Mouse (Mus musculus) CD4-positive, CD25-positive, alpha-beta regulatory T cell, adult 4 months (primary cell): ENCODE measurements around the gene Tax1bp1. TPM values are rescaled to one million over a fixed set of nuclear protein-coding genes. Genes with fewer than 3 reads are reported as not detected.

Experiments
- ATAC-seq: one replicate; pipeline ENCODE4 v1.8.0; 2017
- polyA plus RNA-seq, 2 experiments: library from polyadenylated mRNA; unstranded; fragments of 100-300 nt; shearing (Covaris generic); gene quantifications; one replicate each; pipeline ENCODE4 v1.2.1; 2017

Gene Tax1bp1
- polyA plus RNA-seq, 2 experiments from 2014 or later = 217 to 262 TPM

- no peak for ATAC-seq
Measured at GRCm38 (mm10) chr6:52707815-52708214, 5.7 kb upstream of the Tax1bp1 start.

GRCm38 (mm10) chr6:52712563-52712962, 966 bp upstream of the Tax1bp1 start:
- no peak for ATAC-seq

DNA sequence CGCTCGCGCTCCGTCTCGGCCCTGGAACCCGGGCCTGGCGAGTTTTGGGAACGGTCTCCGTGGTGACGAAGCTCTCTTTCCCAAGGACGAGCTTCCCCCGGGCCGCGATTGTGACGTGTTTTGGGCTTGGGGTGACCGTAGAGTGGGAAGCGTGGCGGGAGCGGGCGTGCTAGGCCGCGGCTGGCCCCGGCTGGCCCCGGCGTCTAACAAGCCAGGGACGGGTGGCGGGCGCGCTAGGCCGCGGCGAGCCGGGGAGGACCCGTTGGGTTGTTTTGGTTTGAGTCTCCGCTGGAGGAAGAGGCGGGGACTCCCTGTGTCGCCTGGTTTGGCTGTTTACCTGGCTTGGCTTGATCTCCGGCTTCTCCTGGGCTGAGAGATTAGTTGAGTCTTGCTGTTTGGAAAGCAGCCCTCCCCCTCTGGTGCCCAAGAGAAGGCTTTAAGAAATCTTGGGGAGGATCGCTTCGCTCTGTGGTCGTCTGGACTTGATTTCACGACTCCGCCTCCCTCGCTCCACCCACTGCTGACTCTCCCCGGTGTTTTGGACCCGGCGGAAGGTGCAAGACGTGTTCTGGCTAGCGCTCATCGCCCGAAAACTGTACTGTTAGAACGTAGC, 474 bp downstream of the Tax1bp1 start:
- ATAC-seq = peak; percentile 76

DNA sequence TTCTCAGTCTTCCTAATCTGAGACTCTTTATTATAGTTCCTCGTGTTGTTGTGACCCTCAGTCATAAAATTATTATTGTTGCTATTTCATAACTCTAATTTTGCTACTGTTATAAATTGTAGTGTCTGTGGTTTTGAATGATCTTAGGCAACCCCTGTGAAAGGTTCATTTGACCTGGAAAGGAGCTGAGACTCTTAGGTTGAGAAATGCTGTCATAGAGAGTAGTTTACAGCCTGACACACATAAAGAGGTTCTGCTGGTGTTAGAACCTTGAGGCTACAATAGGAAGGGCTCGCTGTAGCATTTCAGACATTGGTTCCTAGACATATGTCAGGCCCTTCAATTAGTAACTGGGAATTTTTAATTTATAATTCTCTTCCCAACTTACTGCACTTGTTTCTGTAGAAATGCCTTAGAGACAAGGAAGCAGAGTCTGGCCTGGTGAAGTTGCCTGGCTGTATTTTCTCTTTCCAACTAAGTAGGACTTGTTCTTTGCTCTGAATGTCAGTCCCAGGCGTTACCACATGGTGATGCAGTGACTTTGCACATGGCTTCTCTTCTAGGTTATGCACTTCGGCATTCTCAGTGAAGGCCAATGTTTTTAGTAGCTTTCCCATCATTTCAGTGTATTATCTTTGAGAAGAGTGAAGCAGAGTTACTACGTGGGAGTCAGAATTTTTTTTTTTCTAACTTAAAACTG, 4.1 kb downstream of the Tax1bp1 start:
- no peak for ATAC-seq

GRCm38 (mm10) chr6:52724805-52725439, 11.4 kb downstream of the Tax1bp1 start:
- ATAC-seq = peak; percentile 91

GRCm38 (mm10) chr6:52730338-52730737, 16.8 kb downstream of the Tax1bp1 start:
- no peak for ATAC-seq

DNA sequence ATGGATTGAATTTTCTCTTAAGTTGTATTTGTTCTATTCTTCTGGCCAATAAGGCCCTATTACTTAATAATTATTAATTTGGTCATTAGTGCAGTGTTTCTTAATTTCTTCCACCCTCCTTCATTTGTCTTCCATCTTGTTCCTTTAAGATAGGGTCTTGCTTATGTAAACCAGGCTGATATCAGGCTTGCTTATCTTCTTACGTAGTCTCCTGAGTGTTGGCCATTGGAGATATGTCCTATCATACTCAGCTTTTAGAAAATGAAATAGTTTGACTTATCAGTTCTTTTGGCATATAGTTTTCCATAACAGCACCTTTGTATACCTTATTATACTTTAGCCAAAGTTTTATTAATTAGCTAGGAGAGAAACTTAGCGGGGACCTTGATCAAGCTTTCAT, 21.1 kb downstream of the Tax1bp1 start:
- ATAC-seq = no peak

DNA sequence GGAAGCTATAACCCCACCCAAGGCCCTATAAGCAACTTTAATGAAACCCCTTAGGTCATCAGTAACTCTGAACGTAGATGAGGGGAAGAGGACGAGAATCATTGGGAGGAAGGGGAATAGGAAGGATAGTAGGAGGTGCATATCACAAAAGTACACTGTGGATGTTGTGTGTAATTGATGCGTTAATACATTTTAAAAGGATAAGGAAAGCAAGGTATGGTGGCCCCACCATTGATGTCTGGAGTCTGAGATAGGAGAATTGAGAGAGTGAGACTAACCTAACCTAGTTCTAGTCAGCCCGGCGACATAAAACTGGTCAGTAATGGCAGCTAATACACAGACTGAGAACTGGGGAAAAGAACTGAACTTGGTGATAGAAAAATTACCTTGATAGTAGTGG, 39.3 kb downstream of the Tax1bp1 start:
- ATAC-seq = no peak

DNA sequence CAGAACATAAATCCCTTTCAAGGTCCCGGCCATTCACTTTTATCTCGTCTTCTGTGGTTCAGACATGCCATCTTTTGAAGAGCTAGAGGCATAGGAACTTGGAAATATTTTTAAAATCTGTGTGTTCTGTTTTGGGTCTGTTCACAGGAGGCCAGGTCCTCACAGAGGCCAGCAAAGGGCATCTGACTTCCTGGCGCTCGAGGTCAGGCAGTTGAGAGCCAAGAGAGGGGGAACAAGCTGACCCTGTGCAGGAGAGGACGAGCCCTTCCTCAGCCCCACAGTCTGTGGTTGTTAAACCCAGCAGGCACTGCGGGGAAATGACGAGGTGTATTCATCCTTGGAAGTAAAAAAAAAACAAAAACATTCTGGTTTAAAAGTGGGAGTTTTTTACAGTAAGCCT, 51.7 kb downstream of the Tax1bp1 start:
- ATAC-seq = no peak

DNA sequence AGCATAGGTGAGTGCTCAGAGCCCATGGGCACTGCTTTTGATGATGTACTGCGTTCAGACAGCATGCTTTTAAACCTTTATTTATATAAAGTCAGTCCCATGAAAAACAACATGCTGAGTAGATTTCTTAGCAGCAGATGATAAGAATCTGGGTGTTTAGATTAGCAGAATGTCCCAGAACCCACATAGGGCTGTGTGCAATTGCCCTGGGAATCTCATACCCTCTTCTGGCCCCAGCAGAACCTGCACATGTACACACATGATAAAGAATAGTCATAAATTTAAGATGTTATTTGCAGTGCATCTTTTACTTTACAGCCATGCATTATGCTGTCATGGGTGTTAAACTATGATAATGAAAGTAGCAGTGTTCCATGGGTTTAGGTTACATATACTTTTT, 57.3 kb downstream of the Tax1bp1 start:
- ATAC-seq = no peak

DNA sequence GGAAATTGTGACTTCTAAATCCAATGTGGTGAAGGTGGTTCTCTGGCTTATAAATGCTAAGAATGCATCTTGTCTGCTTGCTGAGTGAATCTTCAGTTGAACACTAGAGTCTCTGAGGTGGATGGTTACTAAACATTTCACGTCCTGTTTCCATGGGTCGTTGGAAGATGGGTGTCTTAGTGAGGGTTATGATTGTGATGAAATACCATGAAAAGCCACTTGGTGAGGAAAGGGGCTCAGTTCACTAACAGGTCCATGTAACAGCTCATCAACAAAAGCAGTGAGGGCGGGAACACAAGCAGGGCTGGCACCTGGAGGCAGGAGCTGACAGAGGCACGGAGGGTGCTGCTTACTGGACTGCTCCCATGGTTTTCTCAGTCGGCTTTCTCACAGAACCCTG, 59.6 kb downstream of the Tax1bp1 start:
- ATAC-seq = no peak

DNA sequence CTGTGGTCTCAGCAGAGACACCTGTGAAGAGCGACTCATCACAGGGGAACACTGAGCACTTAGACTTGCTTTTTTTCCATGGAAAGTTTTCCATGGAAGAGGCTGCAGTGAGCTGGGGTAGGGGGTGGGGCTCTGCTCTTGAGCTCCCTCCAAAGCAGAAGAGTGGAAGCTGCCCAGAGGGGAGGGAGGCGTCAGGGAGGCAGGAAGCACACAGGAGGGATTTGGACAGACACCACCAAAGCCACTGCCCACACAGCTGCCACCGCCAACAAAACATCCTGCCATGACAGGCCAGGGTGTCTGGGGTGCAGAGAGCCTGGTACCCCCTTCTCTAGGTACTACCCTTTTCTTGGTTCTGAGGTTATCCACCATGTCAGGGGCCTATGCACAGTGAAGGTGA, 61.8 kb downstream of the Tax1bp1 start:
- ATAC-seq = no peak

DNA sequence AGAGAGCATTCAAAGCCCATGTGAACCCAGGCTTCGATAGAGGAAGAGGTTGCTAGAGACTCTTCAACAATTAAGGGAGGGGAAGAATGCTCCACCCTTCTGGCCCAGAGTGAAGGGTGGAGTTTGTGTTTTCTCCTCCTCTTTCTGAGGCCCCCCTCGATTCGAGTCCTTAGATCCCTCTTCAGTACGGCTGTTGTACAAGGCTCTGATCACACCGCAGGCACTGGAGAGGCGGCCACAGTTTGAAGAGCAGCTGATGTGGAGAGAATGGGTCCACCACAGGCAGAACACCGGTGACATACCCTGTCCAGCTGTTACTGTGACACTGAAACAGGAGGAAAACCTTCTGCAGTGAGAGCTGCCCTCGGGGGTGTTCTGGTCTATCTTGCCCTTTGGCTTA, 62.4 kb downstream of the Tax1bp1 start:
- ATAC-seq = no peak

GRCm38 (mm10) chr6:52777034-52777433, 63.5 kb downstream of the Tax1bp1 start:
- no peak for ATAC-seq

GRCm38 (mm10) chr6:52778523-52778922, 65.0 kb downstream of the Tax1bp1 start:
- ATAC-seq = no peak

- no peak for ATAC-seq
Measured at GRCm38 (mm10) chr6:52779546-52779945, 66.0 kb downstream of the Tax1bp1 start.

GRCm38 (mm10) chr6:52790316-52790715, 76.8 kb downstream of the Tax1bp1 start:
- no peak for ATAC-seq

DNA sequence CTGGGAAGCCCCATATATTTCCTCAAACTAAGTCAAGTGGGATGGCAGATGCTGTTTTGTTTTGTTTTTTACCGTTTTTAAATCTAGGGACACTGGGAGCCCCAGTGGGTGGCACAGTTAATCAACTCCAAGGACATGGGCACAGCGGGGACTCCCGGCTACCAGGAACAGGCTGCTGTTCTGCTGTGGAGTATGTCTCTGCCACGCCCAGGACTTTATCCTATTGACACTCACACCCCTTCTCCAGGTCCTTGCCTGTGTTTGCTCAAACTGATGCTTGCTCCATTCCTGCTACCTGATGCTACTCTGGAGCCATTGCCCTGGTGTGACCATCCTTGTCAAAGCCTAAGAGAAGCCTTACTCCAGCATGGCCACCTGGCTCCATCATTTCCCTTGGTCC, 77.3 kb downstream of the Tax1bp1 start:
- no peak for ATAC-seq

DNA sequence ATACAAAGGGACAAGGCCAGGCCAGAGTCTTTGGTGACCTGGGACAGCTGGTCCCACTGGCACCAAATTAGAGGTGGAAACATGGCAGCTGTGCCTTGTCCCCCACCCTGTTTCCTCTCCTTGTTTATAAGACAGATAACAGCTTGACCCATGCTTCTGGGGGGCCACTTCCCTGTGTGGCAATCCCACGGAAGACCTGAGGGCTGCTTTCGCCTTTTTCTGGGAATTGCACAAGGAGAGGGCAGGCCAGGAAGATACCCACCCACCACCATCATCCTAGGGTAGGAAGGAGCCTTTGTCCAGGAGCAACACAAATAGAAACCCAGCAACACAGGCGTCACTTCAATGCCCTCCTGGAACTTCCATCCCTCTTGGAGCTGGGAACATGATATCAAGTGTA, 78.9 kb downstream of the Tax1bp1 start:
- ATAC-seq = no peak

GRCm38 (mm10) chr6:52795029-52795841, 81.7 kb downstream of the Tax1bp1 start:
- no peak for ATAC-seq

DNA sequence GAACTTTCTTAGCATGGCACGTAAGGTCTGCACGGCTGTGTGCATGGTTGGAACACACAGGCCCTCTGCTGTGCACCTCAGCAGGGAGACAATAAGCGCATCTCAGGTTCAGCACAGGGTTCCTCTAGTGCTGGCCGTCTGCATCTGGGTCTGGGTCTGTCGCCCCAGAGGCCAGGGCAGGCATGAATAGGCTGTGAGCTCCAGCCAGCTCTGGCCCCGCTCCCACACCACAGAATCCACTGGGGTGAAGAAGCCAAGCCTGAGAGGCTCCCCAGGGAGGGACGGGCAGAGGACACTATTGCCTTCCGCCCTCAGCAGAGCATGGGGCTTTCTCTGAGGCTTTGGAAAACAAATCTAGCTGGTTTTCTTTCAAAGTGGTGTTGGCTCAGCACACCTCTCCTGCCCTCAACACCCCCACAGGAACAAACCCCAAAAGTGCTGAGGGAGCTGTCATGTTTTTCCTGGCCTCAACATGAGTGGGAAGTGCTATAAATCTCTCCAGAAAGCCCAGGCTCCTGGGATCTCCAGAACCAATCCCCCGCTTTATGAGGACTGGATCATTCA, 82.6 kb downstream of the Tax1bp1 start:
- no peak for ATAC-seq

DNA sequence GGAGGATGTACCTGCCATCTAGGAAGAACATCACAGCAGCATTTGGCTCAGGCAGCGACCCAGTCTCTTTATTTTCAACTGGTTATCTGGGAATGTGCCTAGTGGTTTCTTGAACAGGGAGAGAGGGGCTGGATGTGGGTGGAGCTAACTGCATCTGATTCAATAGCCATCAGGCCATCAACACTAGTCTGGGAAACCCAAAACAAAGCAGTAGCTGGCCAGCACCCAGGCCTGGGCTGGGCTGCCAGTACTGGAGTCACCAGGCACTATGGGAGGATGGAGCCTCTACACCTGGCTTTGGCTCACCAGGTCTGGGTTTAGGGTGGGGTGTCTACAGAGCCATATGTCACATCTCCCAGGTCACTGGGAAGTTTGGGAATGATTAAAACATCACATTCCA, 83.2 kb downstream of the Tax1bp1 start:
- no peak for ATAC-seq

GRCm38 (mm10) chr6:52797252-52797800, 83.8 kb downstream of the Tax1bp1 start:
- ATAC-seq = no peak
